Mouse (Mus musculus): ENCODE data around the gene Tedc2.

DNA sequence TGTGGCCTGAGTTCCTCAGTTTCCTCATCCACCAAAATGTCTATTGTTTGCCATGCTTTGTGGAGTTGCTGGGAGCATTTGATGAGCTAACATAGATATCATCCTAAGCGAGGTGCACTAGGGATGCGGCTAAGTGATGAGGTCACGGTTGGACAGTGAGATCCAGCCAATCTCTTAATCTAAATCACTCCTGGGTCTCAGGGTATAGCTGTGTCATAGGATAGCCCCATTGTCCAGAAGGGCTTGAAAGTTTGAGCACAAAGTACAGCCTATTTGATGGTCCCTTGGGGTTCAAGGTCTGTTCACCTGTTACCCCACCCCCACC, 10.8 kb downstream of the Tedc2 start:
- TF ChIP-seq CTCF (IDR thresholded peaks at IDR 0.05; ENCODE audit: low read depth, low read length): no peak
- no peak for TF ChIP-seq POLR2A (IDR thresholded peaks at IDR 0.05; ENCODE audit: borderline replicate concordance, low read depth, low read length)
